Mouse (Mus musculus) telencephalon, adult 2 months (tissue): ENCODE data around the gene Kcnk5.

ENCODE experiments used
- DNase-seq: peaks from one replicate; pipeline ENCODE4 v3.0.0-alpha.2; 2011; ENCODE audit warnings: low read depth, low spot score

The Kcnk5 gene

DNA sequence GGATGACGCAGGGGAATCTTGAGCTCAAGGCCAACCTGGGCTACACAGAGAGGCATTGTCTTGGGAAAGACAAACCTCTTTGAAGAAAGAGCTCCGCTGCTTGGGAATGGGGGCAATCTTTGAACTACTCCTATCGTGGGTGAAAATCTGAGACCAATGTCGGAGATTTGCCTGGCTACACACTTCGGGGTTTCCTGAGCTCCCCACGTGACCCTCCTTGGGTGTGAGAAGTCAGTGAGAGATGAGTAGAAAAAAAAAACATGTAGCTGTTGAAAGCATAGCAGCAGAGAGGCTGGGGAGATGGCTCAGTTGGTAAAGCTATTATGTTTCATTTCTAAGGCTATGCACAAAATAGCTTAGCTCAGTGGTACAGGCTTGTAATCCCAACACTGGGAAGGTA is 66.7 kb downstream of the Kcnk5 start:
- no peak for DNase-seq

DNA sequence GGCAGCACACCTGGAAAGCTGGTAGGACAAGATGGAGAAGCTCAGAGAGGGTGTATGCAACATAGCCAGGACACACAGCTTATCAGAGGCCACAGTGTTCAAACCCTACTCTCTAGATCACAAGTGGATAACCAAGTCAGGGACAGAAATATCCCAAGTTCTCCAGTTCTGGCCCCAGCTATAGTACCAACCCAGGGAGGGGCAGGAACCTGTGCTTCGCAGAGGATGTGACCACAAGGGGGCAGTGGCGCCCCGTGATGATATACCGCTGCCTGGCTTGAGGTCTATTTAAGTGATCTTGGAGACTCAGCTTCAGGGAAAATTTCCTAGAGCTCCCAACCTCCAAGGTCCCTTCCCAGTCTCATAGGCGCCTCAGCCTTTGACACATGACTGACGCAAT is 67.6 kb downstream of the Kcnk5 start:
- DNase-seq = peak; percentile 43

DNA sequence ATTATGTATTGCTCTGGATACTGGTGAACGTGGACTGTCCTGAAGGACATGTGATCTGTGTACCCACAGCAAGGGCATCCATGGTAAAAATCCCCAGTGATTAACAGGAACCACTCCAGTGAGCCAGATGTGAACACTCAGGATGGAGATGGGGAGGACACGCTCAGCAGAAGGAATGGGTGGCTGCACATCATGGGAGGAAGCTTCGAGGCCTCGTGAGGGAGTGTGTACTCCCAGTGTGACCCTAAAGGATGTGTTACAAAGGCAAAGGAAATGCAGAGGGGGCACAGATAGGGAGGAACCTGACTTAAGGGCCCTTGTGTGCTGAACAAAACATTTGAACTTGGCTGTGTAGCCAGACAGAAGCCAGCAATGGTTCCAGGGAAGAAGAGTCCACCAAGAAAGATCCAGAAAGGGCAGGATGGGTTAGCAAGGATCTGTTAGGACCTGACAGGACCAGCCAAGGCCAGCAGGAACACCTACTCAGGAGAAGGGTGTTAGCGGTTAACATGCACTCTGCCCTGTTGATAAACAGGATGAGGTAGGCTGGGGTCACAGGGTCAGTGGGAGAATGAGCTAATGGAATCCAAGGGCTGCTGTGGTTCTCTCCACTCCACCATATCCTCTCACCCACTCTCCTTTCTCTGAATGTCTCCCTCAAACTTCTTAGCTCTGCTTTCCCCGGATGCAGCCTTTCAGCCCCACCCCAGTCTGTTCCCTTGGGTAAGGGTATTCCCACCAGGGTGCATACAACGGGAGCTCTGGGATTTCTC is 68.2 kb downstream of the Kcnk5 start:
- no peak for DNase-seq

DNA sequence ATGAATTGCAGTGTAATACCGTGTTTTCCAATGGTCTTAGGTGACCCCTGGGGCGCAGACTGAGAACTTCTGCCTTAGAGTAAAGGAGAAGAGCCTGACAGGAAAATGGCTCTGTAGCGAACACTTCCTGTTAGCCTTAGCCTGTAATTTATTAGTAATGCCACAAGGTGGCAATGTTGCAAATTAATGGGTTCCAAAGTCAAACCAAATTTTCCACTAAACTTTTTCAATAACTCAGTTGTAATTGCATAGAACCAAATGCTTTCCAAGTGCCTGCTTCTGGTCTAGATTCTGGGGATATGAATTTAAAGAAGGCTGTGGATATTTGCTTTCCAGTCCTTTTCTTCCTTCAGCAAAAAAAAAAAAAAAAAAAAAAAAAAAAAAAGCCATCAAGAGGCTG is 69.4 kb downstream of the Kcnk5 start:
- DNase-seq = no peak

DNA sequence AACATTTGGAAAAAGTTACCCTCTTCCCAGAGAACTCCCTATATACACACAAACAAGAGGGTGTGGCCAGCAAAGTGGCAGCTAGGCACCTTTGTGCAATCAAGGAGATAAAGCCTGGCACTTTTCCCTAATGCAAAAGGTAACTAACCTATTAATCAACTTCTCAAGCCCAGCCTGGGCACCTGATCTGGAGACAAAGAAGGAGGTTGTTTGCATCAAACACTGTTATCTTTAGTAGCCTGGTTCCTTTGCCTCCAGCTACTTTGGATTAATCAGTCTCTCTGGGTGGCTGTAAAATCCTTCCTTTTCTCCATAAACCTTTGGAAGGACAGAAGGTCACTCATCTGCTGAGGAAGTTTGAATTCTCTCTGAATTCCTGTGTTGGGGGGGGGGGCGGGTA is 70.7 kb downstream of the Kcnk5 start:
- DNase-seq = no peak

DNA sequence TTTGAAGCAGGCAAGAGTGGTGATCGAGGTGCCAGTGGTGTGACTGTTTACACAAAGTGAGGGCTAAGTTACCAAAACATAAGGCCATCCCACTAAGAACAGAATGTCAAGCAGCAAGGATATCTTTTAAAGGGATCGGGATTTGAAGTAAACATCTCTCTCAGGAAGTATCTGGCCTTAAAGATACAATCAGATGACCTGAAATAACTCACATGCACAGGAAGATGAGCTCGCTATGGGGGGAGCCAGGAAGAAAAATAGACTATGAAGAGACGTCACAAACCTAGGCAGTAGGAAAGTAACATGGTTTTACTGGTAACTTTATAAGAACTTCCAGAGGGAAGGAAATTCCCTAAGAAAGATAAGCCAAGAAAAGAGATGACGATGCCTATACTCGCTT is 75.3 kb downstream of the Kcnk5 start:
- DNase-seq = no peak

DNA sequence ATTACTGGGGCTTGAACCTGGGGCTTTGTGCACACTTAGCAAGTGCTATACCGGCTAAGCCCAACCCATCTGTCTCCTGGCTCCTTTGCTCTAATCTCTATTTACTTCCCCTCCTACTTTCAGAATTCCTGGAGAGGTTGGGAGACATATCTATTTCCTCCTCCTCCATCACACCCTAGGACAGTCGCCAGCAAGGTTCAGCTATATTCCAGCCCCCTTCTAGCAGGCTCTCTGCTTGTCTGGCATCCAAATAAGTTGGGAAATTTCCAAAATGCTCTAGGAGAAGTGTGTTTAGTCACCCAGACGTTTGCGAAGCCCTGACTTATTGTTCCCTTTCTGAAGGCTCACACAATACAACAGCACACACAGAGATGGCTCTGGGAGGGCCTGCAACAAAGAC is 78.4 kb downstream of the Kcnk5 start:
- no peak for DNase-seq

DNA sequence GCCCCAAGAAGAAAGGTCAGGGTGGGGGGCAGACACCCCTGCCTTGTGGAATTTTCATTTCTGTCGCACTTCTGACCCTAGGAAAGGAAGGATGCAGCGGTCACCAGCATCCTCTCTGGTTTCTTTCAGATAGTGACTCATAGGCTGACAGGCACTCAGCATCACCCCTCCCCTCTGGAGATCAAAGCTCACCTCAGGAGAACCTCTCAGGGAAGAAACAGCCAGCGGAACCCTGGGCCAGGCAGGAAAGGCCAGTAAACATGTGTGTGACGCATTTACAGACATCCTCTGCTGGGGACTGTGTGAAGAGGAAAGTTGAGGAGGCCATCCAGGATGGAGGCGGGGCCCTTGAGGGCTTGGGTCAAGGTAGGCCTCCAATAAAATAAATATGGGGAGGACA is 83.5 kb downstream of the Kcnk5 start:
- DNase-seq = no peak

DNA sequence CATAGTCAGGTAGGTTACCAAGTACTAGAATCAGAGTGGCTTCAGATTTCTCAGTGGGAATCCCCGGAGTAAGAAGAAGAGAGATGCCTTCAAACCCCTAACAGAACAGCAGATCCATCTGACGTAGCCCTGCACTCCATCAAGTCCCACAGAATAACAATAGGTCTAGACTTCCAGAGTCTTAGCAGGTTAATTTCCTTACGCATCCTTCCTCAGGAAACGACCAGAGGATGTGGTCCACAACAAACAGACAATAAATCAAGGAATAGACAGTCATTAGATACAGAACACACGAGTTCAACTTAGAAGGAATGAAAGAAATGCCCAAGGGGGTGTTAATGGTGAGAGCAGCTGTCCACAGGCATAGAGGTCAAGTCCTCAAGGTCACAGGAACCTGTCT is 86.7 kb downstream of the Kcnk5 start:
- DNase-seq = no peak

DNA sequence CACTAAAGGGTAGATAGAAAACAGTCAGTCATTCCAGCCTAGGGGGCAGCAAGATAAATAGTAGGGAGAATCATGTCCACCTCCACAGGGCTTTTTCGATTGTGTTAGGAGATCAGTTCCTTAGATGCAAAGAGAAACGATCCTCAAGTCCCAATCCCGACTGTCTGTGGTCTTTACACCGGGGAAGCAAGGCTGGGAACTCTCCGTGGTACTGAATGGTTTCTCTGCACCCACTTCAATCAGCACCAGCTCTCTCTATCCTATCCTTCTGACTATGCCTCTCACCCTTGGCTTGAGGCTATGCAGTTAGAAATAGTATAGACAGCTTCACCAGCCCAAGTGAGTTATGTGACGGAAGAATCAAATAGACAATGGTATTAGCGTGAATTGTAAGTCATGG is 88.1 kb downstream of the Kcnk5 start:
- DNase-seq = no peak
